ENCODE assay signal across 10 mouse cellular contexts in genomic region chr4:73042672-73043071, GRCm38 (mm10).
DNase-seq lines count a peak whose midpoint lies in the region; TF ChIP-seq lines count a peak whose summit lies in the region.
"Had no signal": no experiment of that assay in that cellular context is flagged by ENCODE, and none has a peak within 500 bp of the region (broad histone marks: within the 10 kb centered on the region; RNA-seq: fewer than 3 reads in every experiment).

No protein-coding gene starts in this region.

- no peaks in the 10 kb centered on the region for H3K4me1 ChIP-seq in cerebellum, adult 2 months (ENCODE audit: control insufficient read depth, insufficient read depth, low read length)
- H3K4me1 ChIP-seq: heart, embryonic 15.5 days had no signal

- peak; percentile 39; the same call in 1 of the 2 replicates for TF ChIP-seq CTCF in cerebellum, adult 2 months (IDR thresholded peaks at IDR 0.05; ENCODE audit: borderline replicate concordance, insufficient read depth, low read depth, low read length)
- peak; percentile 91 for TF ChIP-seq CTCF in layer of hippocampus, adult 2 months (conservative IDR thresholded peaks at IDR 0.05)

- WGBS in cerebellum, adult 2 months = 4% methylated on average over 2 of the region's 2 CpGs

- H3K27ac ChIP-seq in cerebellum, adult 2 months (ENCODE audit: insufficient read depth, low read length) = no peak overlapping the region
- no peak overlapping the region for H3K27ac ChIP-seq in layer of hippocampus, adult 2 months
- H3K27ac ChIP-seq: heart, embryonic 15.5 days; lung, embryonic 15.5 days had no signal

- no peaks in the 10 kb centered on the region for H3K27me3 ChIP-seq in cerebellum, adult 2 months (ENCODE audit: control insufficient read depth, insufficient read depth, low read length)
- H3K27me3 ChIP-seq: heart, embryonic 15.5 days; lung, embryonic 15.5 days had no signal

- peak in 1 of 2 experiments; percentile 15 for DNase-seq in cerebellum, adult 2 months
- DNase-seq in cerebellum, adult 8-10 months = no peak
- peak; percentile 17 to 43 for DNase-seq in layer of hippocampus, adult 2 months (ENCODE audit: low spot score in 2 of 2)
- DNase-seq in layer of hippocampus, postnatal 25 days (ENCODE audit: extremely low spot score in 1 of 2, low spot score in 1 of 2) = no peak
- peak; percentile 65 for DNase-seq in brain, adult 2 months (ENCODE audit: low read depth, low spot score)
- DNase-seq in lung, postnatal 36 days = peak; percentile 53
- no peak for DNase-seq in heart, adult 8-10 months (ENCODE audit: low spot score)
- no peak for DNase-seq in heart, adult 9 months (ENCODE audit: low spot score in 2 of 2)

- H3K4me3 ChIP-seq in cerebellum, adult 2 months (replicated peaks; ENCODE audit: insufficient read depth, low read depth, low read length) = no peak overlapping the region
- H3K4me3 ChIP-seq in layer of hippocampus, adult 2 months = no peak overlapping the region
- H3K4me3 ChIP-seq: heart, embryonic 15.5 days; lung, embryonic 15.5 days had no signal

- TF ChIP-seq POLR2A in cerebellum, adult 2 months (IDR thresholded peaks at IDR 0.05; ENCODE audit: borderline replicate concordance, insufficient read depth, low read length) = no peak

Comparison
In these comparisons a context has a peak if more than half of its experiments do, and no peak if none do; other contexts are left out.
1. DNase-seq: peak in layer of hippocampus, adult 2 months (2 of 2), brain, adult 2 months (single experiment) and lung, postnatal 36 days (single experiment); none in cerebellum, adult 8-10 months (single experiment), layer of hippocampus, postnatal 25 days (0 of 2), heart, adult 8-10 months (single experiment) and heart, adult 9 months (0 of 2).